Mouse (Mus musculus) megakaryocyte, embryonic 14.5 days (primary cell): Measurements from ENCODE around the gene 2610042L04Rik.
"Not testable (repeated sequence)": the region's sequence is repeated elsewhere in the genome, so short reads cannot be mapped to it uniquely, and the experiment has no call there.

Source experiments
- FLI1 ChIP-seq: IDR thresholded peaks from 2 replicates; pipeline ENCODE4 v1.6.1; 2012; ENCODE audit warnings: low read length, inconsistent platforms, mixed read lengths
- GATA1 ChIP-seq: IDR thresholded peaks from 3 replicates; pipeline ENCODE4 v1.6.1; 2012; ENCODE audit warnings: mixed read lengths, low read length, inconsistent platforms, borderline replicate concordance

- not testable (repeated sequence) for TF ChIP-seq GATA1, FLI1
Measured at GRCm38 (mm10) chr14:4316983-4317382, 17.6 kb upstream of the 2610042L04Rik start, which contains the start of gene Gm3149.
